Mouse (Mus musculus): ENCODE data around the gene Lrrc26.

The Lrrc26 gene

DNA sequence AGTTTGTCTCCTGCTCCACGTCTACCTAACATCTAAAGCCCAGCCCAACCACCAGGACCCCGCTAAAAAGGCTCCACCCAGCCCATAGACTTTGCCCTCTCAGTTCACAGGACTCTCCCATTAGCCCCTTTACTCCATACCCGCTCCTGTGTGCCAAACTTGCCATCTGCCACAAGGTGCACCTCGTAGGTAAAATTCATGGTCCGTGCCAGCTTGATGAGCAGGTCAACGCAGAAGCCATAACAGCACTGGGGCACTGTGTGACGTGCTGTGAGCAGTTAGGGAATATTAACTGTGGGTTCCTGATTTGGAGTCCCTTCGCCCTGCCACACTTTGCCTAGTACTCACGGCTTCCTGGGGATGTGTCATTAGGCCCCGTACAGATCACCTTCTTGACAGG, 8.3 kb downstream of the Lrrc26 start:
- no peak for DNase-seq

DNA sequence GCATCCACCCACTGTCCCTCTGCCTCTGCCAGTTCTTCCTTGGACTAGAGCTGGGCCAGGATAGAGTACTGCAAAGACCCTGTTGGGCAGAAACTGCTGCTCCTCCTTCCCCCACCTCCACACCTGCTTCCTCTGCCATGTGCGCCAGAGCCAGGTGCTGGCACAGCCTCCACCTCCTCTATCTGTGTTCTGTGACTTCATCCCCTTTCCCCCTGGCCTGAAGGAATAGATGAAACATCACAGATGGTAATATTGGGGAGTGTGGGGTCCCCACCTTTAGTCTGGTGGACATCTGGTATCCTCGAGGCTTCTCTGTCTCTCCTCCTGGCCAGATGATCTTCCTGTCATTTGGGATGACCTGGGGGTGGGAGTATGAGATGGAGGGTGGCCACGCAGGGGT, 13.7 kb downstream of the Lrrc26 start:
- DNase-seq: no peak

- no peak for DNase-seq
Measured at GRCm38 (mm10) chr2:25303931-25304656, 14.4 kb downstream of the Lrrc26 start.

- peak; percentile 28 to 49 for DNase-seq
Measured at GRCm38 (mm10) chr2:25304657-25305541, 15.2 kb downstream of the Lrrc26 start.

- DNase-seq: no peak
Measured at GRCm38 (mm10) chr2:25305587-25306359, 16.1 kb downstream of the Lrrc26 start.

DNA sequence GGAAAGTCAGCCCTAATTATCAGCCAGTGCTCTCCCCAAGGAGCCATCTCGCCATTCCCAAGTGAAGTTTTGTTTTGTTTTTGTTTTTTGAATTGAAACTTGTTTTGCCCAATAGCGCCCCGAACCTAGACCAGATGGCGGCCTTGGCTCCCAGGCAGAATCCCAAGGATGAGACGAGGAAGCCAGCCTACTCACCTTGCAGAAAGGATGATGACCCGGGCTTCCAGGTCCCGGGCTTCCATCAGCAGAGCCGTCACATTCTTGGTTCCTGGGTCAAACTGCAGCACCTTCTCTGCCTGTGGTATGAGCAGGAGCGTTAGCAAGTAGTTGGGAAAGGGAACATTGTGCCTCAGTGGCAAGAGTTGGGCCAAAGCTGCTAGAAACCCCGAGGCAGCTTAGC, 20.5 kb downstream of the Lrrc26 start:
- no peak for DNase-seq

DNA sequence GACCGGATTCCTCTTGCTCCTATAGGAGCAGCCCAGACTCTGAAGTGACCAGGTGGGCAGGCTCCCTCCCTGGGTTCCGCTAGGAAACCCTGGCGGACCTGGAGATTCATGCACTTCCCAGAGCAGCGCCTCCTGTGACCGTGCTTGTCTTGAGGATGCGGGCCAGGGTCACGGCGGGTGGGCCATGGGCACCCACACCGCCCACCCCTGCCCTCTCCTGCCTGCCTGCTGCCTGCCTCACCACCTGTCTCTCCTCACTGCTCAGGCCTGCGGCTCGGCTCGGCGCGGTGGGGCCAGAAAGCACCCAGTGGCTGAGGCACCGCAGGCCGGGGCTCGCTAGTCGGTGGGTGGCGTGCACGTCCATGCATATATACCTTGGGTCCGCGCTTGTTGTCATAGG, 21.3 kb downstream of the Lrrc26 start:
- no peak for DNase-seq

DNA sequence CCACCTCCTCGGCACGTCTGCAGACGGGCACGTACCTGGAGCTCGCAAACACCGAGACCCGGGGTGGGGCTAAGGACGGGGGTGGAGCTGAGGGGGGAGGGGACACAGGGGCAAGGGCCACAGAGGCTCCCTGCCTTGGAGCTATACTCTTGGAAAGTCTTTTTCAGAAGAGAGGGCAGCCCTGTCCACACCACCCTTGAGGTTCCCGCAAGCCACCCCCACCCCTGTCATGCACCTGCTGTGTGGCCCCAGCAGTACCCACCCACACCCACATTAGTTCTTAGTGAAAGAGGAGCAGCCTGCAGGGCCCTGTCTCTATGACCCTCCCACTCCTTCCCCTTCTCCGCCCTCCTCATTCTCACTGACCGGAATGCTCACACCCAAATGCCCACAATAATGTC, 21.8 kb downstream of the Lrrc26 start:
- no peak for DNase-seq

GRCm38 (mm10) chr2:25318119-25318966, 28.6 kb downstream of the Lrrc26 start:
- DNase-seq: no peak

DNA sequence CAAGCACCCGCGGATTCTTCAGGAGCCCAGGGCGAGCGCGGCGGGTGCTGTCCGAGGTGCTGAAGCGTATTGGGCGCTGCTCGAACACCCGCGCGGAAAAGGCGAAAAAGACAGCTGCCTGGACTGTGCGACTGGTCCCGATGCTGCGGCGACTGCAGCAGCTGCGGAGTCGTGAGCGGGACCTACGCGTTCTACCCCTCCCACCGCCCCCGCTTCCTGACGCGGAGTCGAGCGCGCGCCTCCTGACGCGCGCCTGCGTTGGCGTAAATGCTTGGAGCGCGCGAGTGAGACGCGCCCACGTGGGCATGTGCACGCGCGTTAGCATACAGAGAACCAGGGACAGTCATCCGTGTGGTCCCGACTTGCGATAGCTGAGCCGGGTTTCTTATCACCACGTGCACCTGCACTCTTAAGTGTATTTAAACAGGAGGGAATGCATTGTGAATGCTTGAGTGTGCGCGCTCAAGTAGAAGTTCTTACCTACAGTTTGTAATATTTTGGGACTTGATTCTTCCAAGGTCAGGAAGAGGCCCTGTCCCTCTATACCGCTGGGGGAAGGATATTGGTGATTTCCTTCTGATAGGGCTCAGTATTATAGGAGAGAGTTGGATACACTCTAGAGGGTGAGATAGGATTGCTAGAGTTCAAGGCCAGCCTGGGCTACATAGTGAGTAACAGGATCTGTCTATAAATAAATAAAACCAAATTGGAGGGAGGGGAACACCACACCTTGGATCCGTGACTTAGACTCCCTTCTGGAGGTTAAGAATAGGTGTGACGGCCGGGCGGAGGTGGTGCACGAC, 29.5 kb downstream of the Lrrc26 start, which contains the start of gene Grin1:
TSS of gene Grin1 (minus strand) at position 217 of the 803 bp plus-strand sequence.
- DNase-seq: peak; percentile 66 to 68

DNA sequence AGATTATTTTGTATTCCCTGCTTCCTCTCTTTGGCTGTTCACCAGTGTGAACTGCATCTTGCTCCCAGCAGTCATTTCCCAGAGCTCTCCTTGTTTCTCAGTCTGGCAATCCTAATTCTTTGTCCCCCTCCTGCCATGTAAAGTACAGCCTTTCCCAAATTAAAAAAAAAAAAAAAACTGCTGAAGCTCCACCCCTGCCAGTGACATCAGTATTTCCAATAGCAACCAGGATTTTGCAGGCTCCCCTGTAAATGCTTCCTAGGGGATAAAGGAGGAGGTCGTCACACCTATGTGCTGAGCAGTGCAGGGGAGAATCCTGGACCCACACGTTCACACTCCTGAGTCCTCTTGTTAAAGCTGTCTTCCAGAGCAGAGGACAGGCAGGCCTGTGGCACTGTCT, 30.4 kb downstream of the Lrrc26 start:
- DNase-seq: no peak

- DNase-seq: no peak
Measured at GRCm38 (mm10) chr2:25326036-25326435, 36.3 kb downstream of the Lrrc26 start.

DNA sequence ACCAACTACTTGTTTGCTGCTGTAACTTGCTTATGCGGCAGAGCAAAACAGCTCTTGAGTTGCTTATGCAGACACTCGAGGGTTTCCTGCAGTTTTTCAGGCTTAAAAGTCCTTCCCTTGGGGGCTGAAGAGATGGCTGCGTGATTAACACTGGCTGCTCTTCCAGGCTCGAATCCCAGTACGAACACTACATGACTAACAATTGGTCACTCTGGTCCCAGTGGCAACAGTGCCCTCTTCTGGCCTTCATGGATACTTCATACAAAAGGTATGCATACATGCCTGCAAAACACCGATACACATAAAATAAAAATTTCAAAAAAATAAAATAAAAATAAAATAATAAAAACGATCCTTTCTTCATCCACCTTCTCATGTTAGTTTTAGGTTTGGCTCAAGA, 38.7 kb downstream of the Lrrc26 start:
- DNase-seq: peak in 1 of 2 experiments; percentile 28

GRCm38 (mm10) chr2:25331470-25331869, 41.8 kb downstream of the Lrrc26 start:
- no peak for DNase-seq

DNA sequence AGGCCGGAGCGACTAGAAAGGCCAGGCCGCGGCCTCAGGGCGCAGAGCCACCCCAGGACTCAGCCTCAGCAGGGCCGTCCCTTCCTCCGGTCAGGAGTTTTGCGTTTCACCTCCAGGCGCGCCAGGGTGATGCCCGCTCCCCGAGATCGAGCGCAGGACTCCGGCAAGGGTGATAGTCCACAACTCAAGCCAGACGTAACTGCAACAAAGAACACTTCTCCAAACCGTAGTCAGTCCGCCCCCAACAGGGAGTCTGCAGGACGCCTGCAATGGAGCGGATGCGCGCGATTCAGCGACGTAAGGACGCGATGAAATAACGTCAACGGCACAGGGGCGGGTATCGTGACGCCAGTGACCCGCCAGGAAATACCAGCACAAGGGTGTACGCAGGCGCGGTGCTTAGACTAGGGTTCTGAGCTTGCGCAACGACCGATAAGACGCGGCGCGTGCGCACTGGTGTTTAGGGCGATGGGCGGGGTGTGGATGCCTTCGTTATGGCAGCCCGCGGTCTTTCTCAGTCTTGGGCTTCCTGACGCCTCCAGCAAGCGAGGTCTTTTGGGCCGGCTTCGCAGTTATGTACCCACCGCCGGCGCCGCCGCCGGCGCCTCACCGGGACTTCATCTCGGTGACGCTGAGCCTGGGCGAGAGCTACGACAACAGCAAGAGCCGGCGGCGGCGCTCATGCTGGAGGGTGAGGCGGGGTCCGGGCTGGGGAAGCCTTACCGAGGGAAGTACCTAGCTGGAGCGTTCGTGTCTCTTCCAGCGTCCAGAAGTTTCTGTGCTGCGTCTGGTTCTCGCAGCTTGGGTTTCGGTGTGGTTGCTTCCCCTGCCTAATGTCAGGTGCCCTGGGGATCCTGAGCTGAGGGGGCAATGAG, 42.8 kb downstream of the Lrrc26 start, which contains the start of gene Man1b1:
TSS of gene Man1b1 (plus strand) at position 53 of the 875 bp plus-strand sequence.
- DNase-seq: peak; percentile 99

DNA sequence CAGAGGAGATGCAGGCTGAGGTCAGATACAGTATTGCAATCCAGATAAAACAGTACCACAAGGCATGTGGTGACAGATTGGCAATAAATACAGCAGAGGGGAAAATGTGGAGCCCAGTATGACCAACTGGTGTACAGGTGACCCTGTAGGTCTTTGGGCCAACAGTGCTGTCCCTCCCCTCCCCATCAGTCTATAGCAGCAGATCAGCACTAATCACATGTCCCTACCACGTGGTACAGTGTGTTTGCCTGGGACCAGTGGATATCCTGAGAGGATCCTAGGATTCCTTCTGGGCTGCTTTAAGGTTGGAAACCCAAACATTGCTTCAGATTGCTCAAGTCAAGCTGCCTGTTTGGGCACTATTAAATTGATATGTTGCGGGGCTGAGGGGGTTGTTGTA, 43.9 kb downstream of the Lrrc26 start:
- DNase-seq: no peak

- DNase-seq: no peak
Measured at GRCm38 (mm10) chr2:25338303-25338702, 48.6 kb downstream of the Lrrc26 start.
